Mouse (Mus musculus) erythroblast, embryonic 14.5 days (primary cell): ENCODE results near the gene Slc25a53.

Experiments used
- GATA1 ChIP-seq: IDR thresholded peaks from 2 replicates; pipeline ENCODE4 v1.6.1; 2012; ENCODE audit warnings: low read length, inconsistent platforms, mixed read lengths
- TAL1 ChIP-seq: IDR thresholded peaks from 3 replicates; pipeline ENCODE4 v1.6.1; 2012; ENCODE audit warnings: low read length, inconsistent platforms, mixed read lengths

DNA sequence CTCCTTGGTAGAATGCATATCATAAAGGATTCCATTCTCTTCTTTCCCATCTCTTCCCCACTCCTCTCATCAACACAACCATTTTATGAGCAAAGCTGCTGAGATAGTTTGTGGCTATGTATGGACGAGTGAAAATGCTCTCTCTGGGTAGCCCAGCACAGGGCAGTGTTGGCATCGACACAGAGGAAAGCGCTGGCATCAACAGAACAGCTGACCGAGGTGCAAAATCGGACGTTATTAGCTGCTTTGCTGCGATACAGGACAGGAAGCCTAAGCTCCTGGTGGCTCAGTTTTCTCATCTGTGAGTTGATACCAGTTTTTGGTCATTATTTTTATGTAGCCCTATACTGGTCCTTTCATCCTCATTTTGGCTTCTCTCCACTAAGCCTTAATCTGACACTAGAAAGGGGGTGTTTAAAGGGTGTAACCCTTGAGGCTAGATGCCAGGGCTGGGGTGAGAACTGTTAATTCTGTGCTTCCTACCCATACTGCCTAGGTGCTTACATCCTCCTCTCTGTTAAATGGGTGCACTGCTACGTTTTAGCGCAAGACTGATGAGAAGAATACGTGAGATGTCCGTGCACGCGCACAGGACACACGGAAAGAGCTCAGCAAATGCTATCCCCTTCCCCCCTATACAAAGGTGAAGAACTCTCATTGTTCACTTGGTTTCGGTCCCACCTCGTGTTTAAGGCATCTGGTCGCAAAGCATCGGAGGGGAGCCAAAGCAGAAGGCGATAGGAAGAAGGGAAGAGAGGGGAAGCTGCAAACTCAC lies 45.7 kb downstream of the Slc25a53 start:
- TF ChIP-seq TAL1 (no peak), GATA1 (no peak)
